Mouse (Mus musculus) hindbrain, embryonic 13.5 days (tissue): ENCODE results near the gene Psd4. TPM values are rescaled to one million over a fixed set of nuclear protein-coding genes. Genes with fewer than 3 reads are reported as not detected.
A peak's percentile ranks its signal among the peaks of the same experiment; 100 is the strongest.

Experiments
- ATAC-seq: fragments of 200-750 bp; cut with Nextera tagmentation; 2 replicates; pipeline ENCODE4 v1.8.0; 2017; ENCODE audit warnings: moderate TSS enrichment; ENCODE audit not compliant: low FRiP score
- H3K27ac ChIP-seq: fragments of 300-500 bp; sonication (generic); 2 replicates; pipeline ENCODE4 v1.5.1; 2015; ENCODE audit warnings: inconsistent platforms, mild to moderate bottlenecking, moderate library complexity
- H3K27me3 ChIP-seq: fragments of 300-500 bp; sonication (generic); 2 replicates; pipeline ENCODE4 v1.6.1; 2015; ENCODE audit warnings: mild to moderate bottlenecking, inconsistent platforms
- H3K36me3 ChIP-seq: fragments of 300-500 bp; sonication (generic); 2 replicates; pipeline ENCODE4 v1.6.1; 2015; ENCODE audit warnings: mild to moderate bottlenecking, inconsistent platforms
- H3K4me1 ChIP-seq: fragments of 300-500 bp; sonication (generic); replicated peaks from 2 replicates; pipeline ENCODE4 v1.6.1; 2015; ENCODE audit warnings: inconsistent platforms
- H3K4me2 ChIP-seq: fragments of 300-500 bp; sonication (generic); 2 replicates; pipeline ENCODE4 v1.6.1; 2015; ENCODE audit warnings: inconsistent platforms, mild to moderate bottlenecking, moderate library complexity
- H3K4me3 ChIP-seq: fragments of 300-500 bp; sonication (generic); 2 replicates; pipeline ENCODE4 v1.5.1; 2015; ENCODE audit warnings: mild to moderate bottlenecking, inconsistent platforms
- H3K9ac ChIP-seq: fragments of 300-500 bp; sonication (generic); 2 replicates; pipeline ENCODE4 v1.6.1; 2015; ENCODE audit warnings: mild to moderate bottlenecking, inconsistent platforms
- H3K9me3 ChIP-seq: fragments of 300-500 bp; sonication (generic); 2 replicates; pipeline ENCODE4 v1.6.1; 2016; ENCODE audit warnings: inconsistent platforms
- WGBS: fragments of 180-500 bp; shearing (Covaris S2); methylation state at CpG from one replicate; pipeline ENCODE4 v1.1.7; 2015; 5-methylcytosine and 5-hydroxymethylcytosine counted together
- polyA plus RNA-seq: library from polyadenylated mRNA; unstranded; fragments of >200 nt; fragmentation: Nextera tagmentation; extraction: Ambion mirVana; gene quantifications from 2 replicates; pipeline ENCODE4 v1.2.1, GENCODE M21; 2015

The Psd4 gene
- polyA plus RNA-seq, 1 experiment from 2014 or later = 0.74 TPM

DNA sequence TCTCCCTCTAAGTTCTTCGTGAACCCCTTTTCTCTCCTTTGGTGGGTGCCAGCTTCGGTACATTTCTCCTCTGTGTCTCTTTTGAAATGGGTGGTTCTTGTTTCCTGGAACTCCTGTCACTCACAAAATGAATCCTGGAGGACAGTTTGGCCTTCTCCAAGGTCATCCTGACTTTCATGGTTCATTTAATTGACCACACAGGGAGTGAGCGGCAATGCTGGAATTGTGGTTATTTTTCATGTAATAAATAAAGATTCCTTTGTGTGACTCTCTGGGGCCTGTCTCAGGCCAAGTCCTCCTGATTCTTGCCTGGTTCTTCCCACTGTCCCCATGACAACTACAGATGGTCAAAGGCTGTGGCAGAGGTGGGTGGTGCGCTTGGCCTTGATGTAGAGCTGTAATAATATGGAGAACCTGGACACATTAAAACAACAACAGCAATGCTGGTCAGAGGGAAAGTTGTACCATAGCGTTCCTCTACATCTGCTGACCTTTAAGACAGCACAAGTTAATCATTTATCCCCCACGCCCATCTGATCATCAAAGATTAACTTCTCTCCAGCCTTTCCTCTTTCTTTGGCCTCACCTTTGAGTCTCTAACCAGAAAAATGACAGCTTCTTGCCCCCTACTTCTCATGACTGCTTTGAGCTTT, 54.0 kb downstream of the Psd4 start:
- peaks cover 14% of the 10 kb centered on the region for H3K4me1 ChIP-seq
- 90% methylated on average over 6 of the region's 6 CpGs for WGBS
- H3K9me3 ChIP-seq = no peaks in the 10 kb centered on the region
- H3K27ac ChIP-seq = no peak overlapping the region
- no peaks in the 10 kb centered on the region for H3K27me3 ChIP-seq
- H3K36me3 ChIP-seq = no peaks in the 10 kb centered on the region
- no peak overlapping the region for H3K4me3 ChIP-seq
- no peak overlapping the region for H3K9ac ChIP-seq
- ATAC-seq = no peak
- H3K4me2 ChIP-seq = no peak overlapping the region

DNA sequence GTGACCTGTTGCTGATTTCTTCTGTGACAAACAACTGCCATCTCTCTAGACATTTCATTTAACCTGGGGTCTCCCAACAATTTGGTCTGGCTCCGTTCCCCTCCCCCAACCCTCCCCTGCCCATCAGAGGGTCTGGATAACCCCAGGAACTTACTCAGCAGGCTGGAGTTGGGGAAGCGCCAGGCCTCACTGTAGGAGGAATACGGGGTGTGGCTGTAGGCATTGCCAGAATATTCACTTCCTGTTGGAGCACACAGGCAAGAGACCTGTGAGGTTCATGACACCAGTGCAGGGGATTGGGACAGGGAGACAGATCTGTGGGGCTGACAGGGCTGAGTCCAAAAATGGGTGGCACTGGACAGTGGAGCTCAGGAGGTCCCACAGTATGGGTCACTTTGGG, 55.4 kb downstream of the Psd4 start:
- no peak overlapping the region for H3K4me3 ChIP-seq
- H3K27me3 ChIP-seq = no peaks in the 10 kb centered on the region
- H3K9me3 ChIP-seq = no peaks in the 10 kb centered on the region
- no peak overlapping the region for H3K4me2 ChIP-seq
- H3K36me3 ChIP-seq = no peaks in the 10 kb centered on the region
- H3K4me1 ChIP-seq = peaks cover 4% of the 10 kb centered on the region
- 82% methylated on average over 3 of the region's 3 CpGs for WGBS
- H3K9ac ChIP-seq = no peak overlapping the region
- ATAC-seq = no peak
- no peak overlapping the region for H3K27ac ChIP-seq

DNA sequence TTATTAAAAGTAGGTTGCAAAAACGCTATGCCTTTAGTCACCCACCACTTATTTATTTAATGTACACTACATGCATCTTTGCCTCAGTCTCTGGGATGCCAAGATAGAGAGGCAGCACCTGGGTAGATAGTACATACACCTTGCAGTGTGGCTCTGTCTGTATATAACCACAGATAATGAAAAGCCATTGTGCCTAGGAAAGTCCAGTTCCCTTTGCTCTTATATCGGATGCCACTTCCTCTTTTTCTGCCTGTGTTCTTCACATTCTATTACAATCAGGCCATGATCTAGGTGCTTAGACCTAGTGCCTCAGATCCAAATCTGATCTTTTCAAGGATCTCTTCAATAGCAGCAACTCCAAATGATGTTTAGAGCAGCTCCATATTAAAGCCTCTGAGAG, 58.2 kb downstream of the Psd4 start:
- no peak for ATAC-seq
- H3K9ac ChIP-seq = no peak overlapping the region

DNA sequence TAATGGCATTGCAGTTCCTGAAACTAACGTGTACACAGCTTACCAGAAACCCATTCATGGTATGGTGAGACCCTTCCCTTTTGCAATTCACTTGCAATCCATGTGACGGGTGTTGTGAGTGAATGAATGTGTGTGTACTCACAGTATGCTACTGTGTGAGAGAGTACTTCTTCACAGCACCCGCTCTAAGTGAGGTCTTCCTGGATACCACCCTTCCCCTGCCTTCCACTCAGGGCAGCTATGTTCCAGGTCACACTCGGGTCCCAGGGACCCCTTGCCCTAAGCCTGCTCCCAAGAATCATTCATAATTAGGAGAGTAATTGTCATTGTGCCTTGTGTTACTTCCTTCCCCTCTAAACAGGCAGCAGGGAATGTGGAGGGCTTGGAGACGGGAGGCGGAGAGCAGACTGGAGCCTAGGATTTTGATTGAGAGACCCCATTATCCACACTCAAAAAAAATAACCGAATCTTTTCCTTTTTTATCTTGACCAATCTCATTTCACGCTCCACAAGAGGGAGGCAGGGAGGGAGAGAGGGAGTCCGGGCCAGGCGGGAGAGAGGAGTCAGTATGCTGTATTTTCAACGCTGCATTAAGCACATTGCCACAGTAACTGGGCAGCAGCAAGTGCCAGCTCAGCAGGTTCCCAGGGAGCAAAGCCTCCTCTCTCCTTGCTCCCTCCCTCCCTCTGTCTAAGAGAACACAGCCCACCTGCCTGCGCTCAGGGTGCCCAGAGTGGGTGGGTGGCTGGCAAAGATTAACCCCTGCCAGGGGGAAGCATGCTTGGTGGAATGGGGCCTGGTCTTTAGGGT, 60.7 kb downstream of the Psd4 start:
- WGBS = 17% methylated on average over 12 of the region's 12 CpGs
- peak; percentile 92 for ATAC-seq
- no peak overlapping the region for H3K9ac ChIP-seq
- H3K4me2 ChIP-seq = peak overlapping the region; percentile 15; the same call in 1 of the 2 replicates
- peaks cover 17% of the 10 kb centered on the region for H3K4me1 ChIP-seq
- H3K27ac ChIP-seq = peak overlapping the region; percentile 87
- no peaks in the 10 kb centered on the region for H3K27me3 ChIP-seq
- H3K36me3 ChIP-seq = no peaks in the 10 kb centered on the region
- H3K4me3 ChIP-seq = no peak overlapping the region
- H3K9me3 ChIP-seq = no peaks in the 10 kb centered on the region

More for the DNA sequence above, 58.2 kb downstream of the Psd4 start:
- 90% methylated on average over 2 of the region's 2 CpGs for WGBS
- H3K9me3 ChIP-seq = no peaks in the 10 kb centered on the region
- no peaks in the 10 kb centered on the region for H3K27me3 ChIP-seq
- no peak overlapping the region for H3K4me3 ChIP-seq
- no peak overlapping the region for H3K27ac ChIP-seq
- no peak overlapping the region for H3K4me2 ChIP-seq
- H3K36me3 ChIP-seq = no peaks in the 10 kb centered on the region
- H3K4me1 ChIP-seq = peaks cover 17% of the 10 kb centered on the region

DNA sequence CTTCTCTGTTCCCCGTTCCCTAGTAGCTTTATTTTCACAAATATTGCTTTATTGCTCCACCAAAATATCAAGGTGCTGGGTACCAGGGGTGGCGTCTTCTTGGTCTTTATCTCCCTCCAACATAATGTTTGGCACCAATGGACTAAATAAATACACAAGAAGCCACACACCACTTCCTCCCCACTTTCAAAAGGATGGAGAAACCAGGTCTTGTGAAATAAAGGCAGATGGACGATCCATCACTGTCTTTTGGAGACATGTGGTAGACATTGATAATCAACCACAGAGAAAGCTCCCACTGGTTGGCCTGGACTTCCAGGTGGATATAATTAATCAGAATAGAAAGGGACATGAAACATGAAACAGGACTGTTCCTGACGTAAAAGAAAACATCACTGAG, 62.4 kb downstream of the Psd4 start:
- Histone ChIP-seq H3K36me3 (no peaks in the 10 kb centered on the region), H3K27ac (peak overlapping the region; percentile 87; the same call in 1 of the 2 replicates), H3K9ac (no peak overlapping the region), H3K4me3 (no peak overlapping the region), H3K9me3 (no peaks in the 10 kb centered on the region), H3K4me2 (no peak overlapping the region), H3K4me1 (peaks cover 17% of the 10 kb centered on the region), H3K27me3 (no peaks in the 10 kb centered on the region)
- ATAC-seq = no peak
- WGBS = 87% methylated on average over 4 of the region's 4 CpGs

DNA sequence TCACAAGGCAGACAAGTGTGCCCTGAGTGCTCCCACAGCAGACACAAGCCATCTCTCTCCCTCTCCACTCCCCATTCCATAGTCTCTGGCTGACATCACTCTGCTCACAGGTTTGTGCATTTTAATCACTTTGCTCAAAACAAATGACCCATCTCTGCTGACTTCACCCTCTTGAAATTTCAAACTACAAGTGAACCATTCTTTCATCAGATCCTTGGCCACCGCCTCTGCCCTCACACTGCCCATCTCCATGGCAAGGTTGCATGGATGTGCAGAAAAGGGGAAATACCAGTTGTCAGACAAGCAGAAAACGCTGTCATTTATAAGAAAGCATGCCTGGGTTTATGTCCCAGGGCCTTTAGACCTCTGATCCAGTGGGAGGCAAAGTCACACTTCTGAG, 67.3 kb downstream of the Psd4 start:
- Histone ChIP-seq H3K9me3 (no peaks in the 10 kb centered on the region), H3K4me3 (no peak overlapping the region), H3K4me1 (no peaks in the 10 kb centered on the region), H3K27ac (no peak overlapping the region), H3K9ac (no peak overlapping the region), H3K36me3 (no peaks in the 10 kb centered on the region; the same call in 1 of the 2 replicates), H3K4me2 (no peak overlapping the region), H3K27me3 (0 out of 2 replicates have a peak, but pooled peaks cover 5% of the 10 kb centered on the region)
- 86% methylated on average over 2 of the region's 2 CpGs for WGBS
- no peak for ATAC-seq

DNA sequence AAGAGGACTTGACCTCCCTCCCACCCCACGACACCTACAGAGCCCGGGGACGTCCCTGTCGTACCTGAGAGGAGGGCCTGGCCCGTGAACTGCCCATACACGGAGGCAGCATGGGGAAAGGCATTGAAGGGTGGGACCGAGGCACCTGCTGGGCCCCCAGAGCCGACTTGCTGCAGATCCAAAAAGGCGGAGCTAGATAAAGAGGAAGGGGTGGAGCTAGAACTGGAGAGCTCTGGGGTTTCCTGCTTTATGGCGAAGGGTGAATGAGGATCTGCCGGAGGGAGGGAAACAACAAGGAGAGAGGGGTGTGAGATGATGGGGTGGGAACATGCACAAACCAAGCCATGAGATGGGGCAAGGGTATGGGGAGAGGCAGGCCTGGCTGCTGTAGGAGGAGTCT, 68.3 kb downstream of the Psd4 start:
- Histone ChIP-seq H3K27ac (no peak overlapping the region), H3K27me3 (0 out of 2 replicates have a peak, but pooled peaks cover 5% of the 10 kb centered on the region), H3K36me3 (no peaks in the 10 kb centered on the region; the same call in 1 of the 2 replicates), H3K4me3 (no peak overlapping the region), H3K4me2 (no peak overlapping the region), H3K9ac (no peak overlapping the region), H3K9me3 (no peaks in the 10 kb centered on the region), H3K4me1 (no peaks in the 10 kb centered on the region)
- no peak for ATAC-seq
- 79% methylated on average over 11 of the region's 11 CpGs for WGBS

DNA sequence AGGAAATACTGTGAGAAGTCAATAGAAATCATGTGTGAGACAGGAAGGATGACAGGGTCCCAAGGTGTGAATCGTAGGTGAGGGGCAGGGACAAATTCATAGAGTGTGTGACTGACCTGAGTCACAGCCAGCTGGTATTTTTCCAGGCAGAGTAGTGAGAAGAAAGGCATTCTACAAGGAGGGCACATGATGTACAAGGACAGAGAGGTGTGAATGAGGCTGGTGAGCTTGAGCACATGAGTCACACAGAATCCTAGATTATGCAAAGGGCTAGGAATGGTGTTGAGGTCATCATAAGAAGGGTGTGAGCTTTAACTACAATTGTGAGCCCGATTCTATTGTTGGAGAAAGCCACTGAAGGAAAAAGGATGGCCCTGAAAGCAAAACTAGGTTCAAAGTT, 72.7 kb downstream of the Psd4 start:
- H3K4me2 ChIP-seq = no peak overlapping the region
- H3K4me1 ChIP-seq = no peaks in the 10 kb centered on the region
- H3K9ac ChIP-seq = no peak overlapping the region
- no peaks in the 10 kb centered on the region; the same call in 1 of the 2 replicates for H3K36me3 ChIP-seq
- no peaks in the 10 kb centered on the region for H3K9me3 ChIP-seq
- WGBS = 91% methylated on average over 2 of the region's 2 CpGs
- no peak overlapping the region for H3K27ac ChIP-seq
- 0 out of 2 replicates have a peak, but pooled peaks cover 5% of the 10 kb centered on the region for H3K27me3 ChIP-seq
- H3K4me3 ChIP-seq = no peak overlapping the region
- ATAC-seq = no peak

DNA sequence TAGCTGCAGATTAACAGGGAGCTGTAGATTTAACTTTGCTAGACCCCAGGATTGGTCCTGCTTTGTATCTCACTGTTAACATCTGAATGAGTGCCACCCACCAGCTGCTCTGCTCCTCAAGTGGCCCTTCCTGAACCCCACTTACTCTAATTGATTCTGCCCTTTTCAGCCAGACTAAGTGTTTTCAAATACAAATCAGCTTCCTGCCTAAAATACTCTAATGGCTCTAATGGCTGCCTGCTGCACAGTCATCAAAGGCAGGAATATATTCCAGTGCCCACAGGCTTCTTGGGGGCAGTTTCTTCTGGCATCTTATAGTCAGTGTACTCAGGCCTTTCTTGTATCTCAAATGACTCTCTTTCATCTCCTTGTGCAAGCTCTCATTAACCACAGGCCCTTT, 74.5 kb downstream of the Psd4 start:
- H3K27ac ChIP-seq = no peak overlapping the region
- no peak for ATAC-seq
- H3K4me3 ChIP-seq = no peak overlapping the region
- H3K27me3 ChIP-seq = no peaks in the 10 kb centered on the region
- H3K4me2 ChIP-seq = no peak overlapping the region
- H3K9ac ChIP-seq = no peak overlapping the region
- H3K9me3 ChIP-seq = no peaks in the 10 kb centered on the region
- H3K4me1 ChIP-seq = no peaks in the 10 kb centered on the region
- no peaks in the 10 kb centered on the region for H3K36me3 ChIP-seq

DNA sequence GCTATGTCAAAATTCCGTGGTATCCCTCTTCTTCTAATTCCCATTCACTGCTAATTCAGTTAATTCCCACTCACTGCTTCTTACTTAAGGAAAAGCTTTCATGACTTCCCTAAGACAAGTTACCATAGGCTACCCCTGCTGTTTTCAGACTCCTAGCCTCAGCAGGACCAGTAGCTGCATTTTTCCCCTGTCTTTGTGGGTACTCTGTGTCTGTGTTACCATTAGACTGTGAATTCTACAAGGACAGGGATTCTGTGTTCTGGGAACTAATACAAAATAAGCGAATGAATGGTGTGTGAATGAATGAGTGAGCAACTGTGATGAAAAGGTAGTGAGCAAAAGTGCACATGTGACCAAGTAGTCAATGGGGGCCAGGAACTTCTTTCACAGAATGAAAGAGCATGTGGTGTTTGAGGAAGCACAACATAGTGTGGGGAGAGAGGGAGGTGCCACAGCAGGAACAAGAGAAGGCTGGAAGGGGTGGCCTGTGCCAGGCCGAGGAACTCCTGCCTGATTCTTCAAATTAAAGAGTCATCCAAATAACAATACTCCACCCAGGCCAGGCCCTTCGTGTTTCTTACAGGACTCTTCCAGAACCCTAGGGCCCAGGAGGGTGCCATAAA, 75.0 kb downstream of the Psd4 start:
- H3K36me3 ChIP-seq = no peaks in the 10 kb centered on the region
- no peak for ATAC-seq
- H3K9ac ChIP-seq = no peak overlapping the region
- H3K27ac ChIP-seq = no peak overlapping the region
- H3K4me2 ChIP-seq = no peak overlapping the region
- no peaks in the 10 kb centered on the region for H3K9me3 ChIP-seq
- WGBS = 50% methylated on average over 4 of the region's 4 CpGs
- no peak overlapping the region for H3K4me3 ChIP-seq
- H3K27me3 ChIP-seq = no peaks in the 10 kb centered on the region
- no peaks in the 10 kb centered on the region for H3K4me1 ChIP-seq

DNA sequence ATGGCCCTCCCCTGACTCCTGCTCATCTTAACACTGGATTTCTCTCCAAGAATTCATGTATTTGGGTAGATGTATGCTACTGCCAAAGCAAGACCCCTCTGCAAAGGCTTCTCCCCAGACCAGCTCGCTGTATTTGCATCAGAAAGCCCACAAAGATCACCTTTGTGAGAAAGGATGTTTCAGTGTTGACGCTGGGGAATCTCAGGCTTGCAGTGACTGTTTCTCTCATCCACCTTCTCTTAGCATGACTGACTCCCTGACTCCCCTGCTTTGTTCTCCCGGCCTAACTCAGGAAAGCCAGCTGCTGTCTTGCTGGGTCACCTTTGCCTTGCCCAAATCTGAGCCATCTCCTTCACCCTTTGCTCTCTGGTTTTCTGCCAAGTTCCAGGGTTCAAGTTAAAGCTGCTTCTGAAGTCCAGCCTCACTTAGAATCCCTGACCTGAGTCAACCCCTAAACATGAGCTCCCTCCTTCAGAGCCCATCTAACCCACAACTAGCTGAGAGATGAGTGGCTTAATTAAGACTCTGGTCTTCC, 75.9 kb downstream of the Psd4 start:
- no peak overlapping the region for H3K4me3 ChIP-seq
- H3K4me1 ChIP-seq = no peaks in the 10 kb centered on the region
- no peaks in the 10 kb centered on the region for H3K27me3 ChIP-seq
- no peaks in the 10 kb centered on the region for H3K36me3 ChIP-seq
- WGBS = 33% methylated on average over 3 of the region's 3 CpGs
- H3K27ac ChIP-seq = no peak overlapping the region
- no peak for ATAC-seq
- H3K4me2 ChIP-seq = no peak overlapping the region
- H3K9me3 ChIP-seq = no peaks in the 10 kb centered on the region
- H3K9ac ChIP-seq = no peak overlapping the region

DNA sequence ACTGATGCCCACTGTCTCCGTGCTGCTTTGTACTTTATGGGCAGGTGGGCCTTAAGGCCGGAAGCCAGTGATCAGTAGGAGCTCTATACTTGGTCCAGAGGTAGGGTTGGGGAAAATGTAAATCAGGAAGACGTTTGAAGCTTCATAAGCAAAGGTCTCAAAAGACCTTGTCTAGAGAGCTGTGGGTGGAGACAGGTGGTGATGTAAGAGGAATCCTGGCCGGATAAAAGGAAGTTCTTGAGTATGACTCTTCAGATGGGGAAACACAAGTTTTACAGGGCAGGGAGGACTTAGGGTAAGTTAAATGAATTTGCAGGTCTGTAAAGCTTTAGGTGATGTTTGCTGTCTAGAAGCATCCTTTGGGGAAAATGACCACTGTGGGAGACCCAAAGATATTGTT, 81.7 kb downstream of the Psd4 start:
- no peak for ATAC-seq
- Histone ChIP-seq H3K4me3 (no peak overlapping the region), H3K27ac (no peak overlapping the region), H3K4me1 (peaks cover 7% of the 10 kb centered on the region), H3K36me3 (no peaks in the 10 kb centered on the region), H3K9me3 (no peaks in the 10 kb centered on the region), H3K4me2 (no peak overlapping the region), H3K9ac (no peak overlapping the region), H3K27me3 (no peaks in the 10 kb centered on the region)
- 81% methylated on average over 4 of the region's 4 CpGs for WGBS
